Mouse (Mus musculus): ENCODE data around the gene Lrpprc. TPM values are rescaled to one million over a fixed set of nuclear protein-coding genes. Genes with fewer than 3 reads are reported as not detected.
A peak's percentile ranks its signal among the peaks of the same experiment; 100 is the strongest.

Lrpprc gene
- polyA plus RNA-seq, 1 experiment from 2014 or later: 51.4 TPM

DNA sequence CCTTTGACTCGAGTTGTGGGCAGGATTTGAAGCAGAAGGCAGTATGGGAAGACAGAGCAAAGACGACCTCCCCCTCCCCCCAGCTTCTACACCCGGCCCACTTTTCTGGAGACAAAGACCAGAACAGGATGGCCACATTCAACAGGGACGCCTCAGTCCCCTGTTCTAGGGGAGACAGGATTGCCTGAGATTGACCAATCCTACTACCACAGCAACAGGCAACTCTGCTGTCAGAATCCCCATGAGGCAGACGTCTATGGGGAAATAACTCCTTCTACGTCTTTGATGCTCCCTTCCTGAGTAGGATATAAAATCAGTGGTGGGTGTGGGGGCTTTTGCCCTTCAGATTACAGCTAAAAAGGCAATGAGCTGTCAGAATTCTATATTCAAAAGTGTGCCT, 106.3 kb downstream of the Lrpprc start:
- no peak overlapping the region for H3K9ac ChIP-seq (replicated peaks; ENCODE audit: low read depth, low read length)
- WGBS: 42% methylated on average over 6 of the region's 6 CpGs
- H3K4me3 ChIP-seq (ENCODE audit: low read depth, low read length): no peak overlapping the region
- no peak overlapping the region for H3K27ac ChIP-seq (ENCODE audit: low read length)
- H3K4me2 ChIP-seq (replicated peaks; ENCODE audit: low read depth, low read length): no peak overlapping the region
- ATAC-seq (ENCODE audit: insufficient number of reproducible peaks, insufficient read depth, low FRiP score, low read depth): no peak
- no peaks in the 10 kb centered on the region for H3K27me3 ChIP-seq (ENCODE audit: control insufficient read depth, insufficient read depth, low read length)
- no peaks in the 10 kb centered on the region for H3K36me3 ChIP-seq (ENCODE audit: control insufficient read depth, insufficient read depth, low read length)
- no peaks in the 10 kb centered on the region for H3K4me1 ChIP-seq (ENCODE audit: control insufficient read depth, insufficient read depth, low read length)
- no peaks in the 10 kb centered on the region for H3K9me3 ChIP-seq (ENCODE audit: control insufficient read depth, low read depth, low read length)

DNA sequence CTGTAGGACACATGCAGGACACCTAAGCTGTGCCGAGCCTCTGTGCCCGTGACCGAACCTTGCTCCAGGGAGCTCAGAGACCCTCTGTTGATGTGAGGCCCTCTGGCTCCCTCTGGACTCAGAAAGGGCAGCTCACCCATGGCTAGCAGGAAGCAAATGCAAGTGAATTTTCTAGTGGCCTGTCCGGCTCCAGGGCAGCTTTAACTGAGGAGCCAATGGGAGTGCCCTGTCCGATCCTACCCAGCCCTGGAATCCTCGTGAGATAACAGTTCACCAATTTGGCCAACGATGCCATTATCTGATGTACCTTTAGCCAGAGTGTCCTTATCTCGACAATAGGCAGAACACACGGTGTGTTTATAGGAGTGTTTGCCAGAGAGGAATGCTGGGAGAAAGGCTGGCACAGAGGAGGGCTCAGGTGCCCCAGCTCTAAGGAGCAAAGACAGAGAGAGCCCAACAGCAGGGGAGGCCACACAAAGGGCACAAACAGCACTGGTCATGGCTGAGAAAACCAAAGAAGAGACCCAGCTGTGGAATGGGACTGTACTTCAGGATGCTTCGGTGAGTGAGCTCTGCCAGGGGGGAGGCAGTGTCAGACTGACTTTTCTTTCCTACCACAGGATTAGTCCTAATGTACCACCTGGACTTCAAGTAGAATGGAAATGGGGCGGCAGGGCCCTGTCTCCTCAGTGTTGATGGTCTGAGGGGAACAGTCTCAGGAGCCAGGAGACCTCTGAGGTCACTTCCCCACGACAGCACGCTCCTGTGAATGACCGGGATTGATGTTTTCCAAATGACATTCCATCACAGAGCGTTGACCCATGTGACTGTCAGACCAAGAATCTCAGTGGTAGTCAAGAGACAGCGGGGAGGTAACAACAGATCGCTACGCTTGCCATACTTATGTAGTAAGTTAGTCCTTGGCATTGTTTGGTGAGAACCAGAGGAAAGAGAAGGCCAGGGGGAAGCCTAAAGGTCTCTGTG, 107.6 kb downstream of the Lrpprc start, which contains the start of gene Abcg5:
Gene Abcg5 (minus strand): TSS at position 278 of the 984 bp plus-strand sequence.
- WGBS: 69% methylated on average over 18 of the region's 18 CpGs
- Histone ChIP-seq H3K9ac (replicated peaks; ENCODE audit: low read depth, low read length) (no peak within 1 kb of the TSS), H3K4me1 (ENCODE audit: control insufficient read depth, insufficient read depth, low read length) (no peaks in the 10 kb centered on the region), H3K27me3 (ENCODE audit: control insufficient read depth, insufficient read depth, low read length) (no peaks in the 10 kb centered on the region), H3K36me3 (ENCODE audit: control insufficient read depth, insufficient read depth, low read length) (no peaks in the 10 kb centered on the region), H3K4me3 (ENCODE audit: low read depth, low read length) (no peak within 1 kb of the TSS), H3K4me2 (replicated peaks; ENCODE audit: low read depth, low read length) (no peak within 1 kb of the TSS), H3K9me3 (ENCODE audit: control insufficient read depth, low read depth, low read length) (no peaks in the 10 kb centered on the region), H3K27ac (ENCODE audit: low read length) (no peak within 1 kb of the TSS)
- no peak for ATAC-seq (ENCODE audit: insufficient number of reproducible peaks, insufficient read depth, low FRiP score, low read depth)

DNA sequence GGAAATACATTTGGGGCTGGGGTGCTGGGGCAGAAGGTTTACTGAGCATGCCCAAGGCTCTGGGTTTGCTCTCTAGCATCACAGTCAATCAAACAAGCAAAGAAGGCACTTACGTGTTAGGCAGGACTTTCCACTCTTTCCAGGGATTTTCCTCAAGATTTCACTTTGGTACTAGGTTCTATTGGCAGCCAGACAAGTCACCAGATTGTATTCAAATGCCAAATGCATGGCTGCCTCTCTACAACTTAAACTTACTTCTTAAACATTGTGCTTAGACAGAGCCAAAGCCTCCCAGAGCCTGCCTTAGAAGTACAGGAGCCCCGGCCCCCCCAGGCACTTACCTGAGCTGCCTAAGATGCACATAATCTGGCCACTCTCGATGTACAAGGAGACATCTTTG, 108.9 kb downstream of the Lrpprc start:
- 75% methylated on average over 3 of the region's 3 CpGs for WGBS
- no peak overlapping the region for H3K9ac ChIP-seq (replicated peaks; ENCODE audit: low read depth, low read length)
- no peaks in the 10 kb centered on the region for H3K4me1 ChIP-seq (ENCODE audit: control insufficient read depth, insufficient read depth, low read length)
- no peak overlapping the region for H3K27ac ChIP-seq (ENCODE audit: low read length)
- no peaks in the 10 kb centered on the region for H3K36me3 ChIP-seq (ENCODE audit: control insufficient read depth, insufficient read depth, low read length)
- H3K4me3 ChIP-seq (ENCODE audit: low read depth, low read length): no peak overlapping the region
- H3K9me3 ChIP-seq (ENCODE audit: control insufficient read depth, low read depth, low read length): no peaks in the 10 kb centered on the region
- no peak for ATAC-seq (ENCODE audit: insufficient number of reproducible peaks, insufficient read depth, low FRiP score, low read depth)
- no peaks in the 10 kb centered on the region for H3K27me3 ChIP-seq (ENCODE audit: control insufficient read depth, insufficient read depth, low read length)
- H3K4me2 ChIP-seq (replicated peaks; ENCODE audit: low read depth, low read length): no peak overlapping the region

DNA sequence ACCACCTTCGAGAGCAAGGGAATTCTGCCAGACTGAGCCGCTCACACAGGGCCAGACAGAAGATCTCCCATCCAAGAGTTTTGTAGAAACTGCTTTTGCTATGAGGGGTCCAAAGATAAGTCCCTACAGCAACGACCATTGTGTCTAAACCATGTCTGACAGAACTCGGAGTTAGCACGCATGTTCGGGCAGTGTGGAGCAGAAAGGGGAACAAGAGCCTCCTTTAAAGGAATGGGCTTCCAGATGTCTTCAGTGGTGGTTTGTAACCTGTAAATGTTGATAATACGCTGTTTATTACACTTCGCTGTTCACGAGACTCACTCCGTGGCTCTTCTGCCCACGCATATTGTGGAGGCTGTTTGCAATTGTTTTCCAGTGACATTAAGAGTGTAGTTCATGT, 113.0 kb downstream of the Lrpprc start:
- H3K27me3 ChIP-seq (ENCODE audit: control insufficient read depth, insufficient read depth, low read length): no peaks in the 10 kb centered on the region
- H3K4me2 ChIP-seq (replicated peaks; ENCODE audit: low read depth, low read length): no peak overlapping the region
- no peak for ATAC-seq (ENCODE audit: insufficient number of reproducible peaks, insufficient read depth, low FRiP score, low read depth)
- WGBS: 85% methylated on average over 11 of the region's 11 CpGs
- H3K4me3 ChIP-seq (ENCODE audit: low read depth, low read length): no peak overlapping the region
- no peaks in the 10 kb centered on the region for H3K9me3 ChIP-seq (ENCODE audit: control insufficient read depth, low read depth, low read length)
- no peak overlapping the region for H3K27ac ChIP-seq (ENCODE audit: low read length)
- H3K9ac ChIP-seq (replicated peaks; ENCODE audit: low read depth, low read length): no peak overlapping the region
- H3K36me3 ChIP-seq (ENCODE audit: control insufficient read depth, insufficient read depth, low read length): no peaks in the 10 kb centered on the region
- 0 out of 2 replicates have a peak, but pooled peaks cover 3% of the 10 kb centered on the region for H3K4me1 ChIP-seq (ENCODE audit: control insufficient read depth, insufficient read depth, low read length)

DNA sequence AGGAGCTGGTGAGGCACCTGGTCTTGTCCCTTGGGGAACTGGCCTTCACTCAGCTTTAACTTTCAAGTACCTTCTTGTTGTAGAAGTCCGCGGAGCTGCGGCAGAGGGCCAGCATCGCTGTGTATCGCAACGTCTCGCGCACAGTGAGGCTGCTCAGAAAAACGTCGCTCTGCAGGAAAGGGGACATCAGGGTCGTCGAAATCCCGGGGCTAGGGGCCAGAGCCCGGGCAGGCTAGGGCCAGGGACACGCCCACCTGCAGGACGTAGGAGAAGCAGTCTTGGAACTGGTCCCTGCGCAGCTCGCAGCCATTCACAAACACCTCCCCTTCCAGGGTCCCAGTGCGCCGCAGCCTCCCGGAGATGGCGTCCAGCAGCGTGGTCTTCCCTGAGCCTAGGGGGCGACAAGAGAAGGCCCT, 114.6 kb downstream of the Lrpprc start, which contains the start of gene Abcg8:
Gene Abcg8 (plus strand): TSS at position 352 of the 416 bp plus-strand sequence.
- peak; percentile 44; the same call in 1 of the 2 replicates for ATAC-seq (ENCODE audit: insufficient number of reproducible peaks, insufficient read depth, low FRiP score, low read depth)

DNA sequence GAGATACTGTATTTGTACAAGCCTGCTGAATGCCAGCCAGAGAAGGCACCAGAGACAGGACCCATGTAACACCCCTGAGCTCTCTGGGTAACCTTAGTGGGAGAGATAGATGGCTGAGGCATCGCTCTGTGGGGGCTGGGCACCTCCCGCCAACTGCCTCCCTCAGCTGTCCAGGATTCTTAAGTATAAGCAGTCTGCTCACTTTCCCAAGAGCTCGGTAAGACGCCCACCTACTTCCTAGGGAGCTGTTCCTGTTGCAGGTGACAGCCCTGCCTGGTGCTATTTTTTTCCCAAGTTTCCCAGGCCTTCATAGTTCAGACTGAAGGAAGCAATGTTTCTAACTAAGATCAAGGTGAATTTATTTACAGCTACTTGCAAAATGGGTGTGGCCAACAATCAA, 115.4 kb downstream of the Lrpprc start:
- 53% methylated on average over 4 of the region's 4 CpGs for WGBS
- Histone ChIP-seq H3K9me3 (ENCODE audit: control insufficient read depth, low read depth, low read length) (no peaks in the 10 kb centered on the region), H3K4me2 (replicated peaks; ENCODE audit: low read depth, low read length) (no peak overlapping the region), H3K4me1 (ENCODE audit: control insufficient read depth, insufficient read depth, low read length) (0 out of 2 replicates have a peak, but pooled peaks cover 3% of the 10 kb centered on the region), H3K9ac (replicated peaks; ENCODE audit: low read depth, low read length) (no peak overlapping the region), H3K4me3 (ENCODE audit: low read depth, low read length) (no peak overlapping the region), H3K27ac (ENCODE audit: low read length) (no peak overlapping the region), H3K36me3 (ENCODE audit: control insufficient read depth, insufficient read depth, low read length) (no peaks in the 10 kb centered on the region), H3K27me3 (ENCODE audit: control insufficient read depth, insufficient read depth, low read length) (no peaks in the 10 kb centered on the region)
- ATAC-seq (ENCODE audit: insufficient number of reproducible peaks, insufficient read depth, low FRiP score, low read depth): no peak

More for the DNA sequence above, 114.6 kb downstream of the Lrpprc start, which contains the start of gene Abcg8:
- no peaks in the 10 kb centered on the region for H3K36me3 ChIP-seq (ENCODE audit: control insufficient read depth, insufficient read depth, low read length)
- H3K4me2 ChIP-seq (replicated peaks; ENCODE audit: low read depth, low read length): peak within 1 kb of the TSS; percentile 82
- H3K27ac ChIP-seq (ENCODE audit: low read length): no peak within 1 kb of the TSS
- H3K9me3 ChIP-seq (ENCODE audit: control insufficient read depth, low read depth, low read length): no peaks in the 10 kb centered on the region
- H3K27me3 ChIP-seq (ENCODE audit: control insufficient read depth, insufficient read depth, low read length): no peaks in the 10 kb centered on the region
- no peak within 1 kb of the TSS for H3K9ac ChIP-seq (replicated peaks; ENCODE audit: low read depth, low read length)
- WGBS: 3% methylated on average over 24 of the region's 24 CpGs
- H3K4me3 ChIP-seq (ENCODE audit: low read depth, low read length): peak within 1 kb of the TSS; percentile 36
- H3K4me1 ChIP-seq (ENCODE audit: control insufficient read depth, insufficient read depth, low read length): 0 out of 2 replicates have a peak, but pooled peaks cover 3% of the 10 kb centered on the region

DNA sequence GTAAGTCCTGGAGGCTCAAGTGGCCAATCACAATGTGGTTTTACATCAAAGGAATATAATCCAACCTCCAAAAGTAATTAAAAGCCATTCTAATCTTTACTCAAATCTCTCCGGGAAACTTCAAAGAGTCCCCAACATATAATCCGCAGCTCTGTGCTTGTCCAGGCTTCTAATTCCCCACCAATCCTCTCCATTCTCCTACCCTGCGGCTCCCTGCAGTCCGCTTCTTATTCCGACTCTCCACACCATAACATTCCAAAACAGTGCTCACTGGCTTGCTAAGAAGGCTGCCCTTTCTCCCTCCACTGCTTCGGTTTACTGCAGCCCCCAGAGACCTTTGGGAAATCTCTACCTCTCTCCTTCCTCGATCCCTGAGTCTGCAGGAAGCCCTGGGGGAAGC, 116.5 kb downstream of the Lrpprc start:
- Histone ChIP-seq H3K9ac (replicated peaks; ENCODE audit: low read depth, low read length) (no peak overlapping the region), H3K36me3 (ENCODE audit: control insufficient read depth, insufficient read depth, low read length) (no peaks in the 10 kb centered on the region), H3K27ac (ENCODE audit: low read length) (no peak overlapping the region), H3K4me2 (replicated peaks; ENCODE audit: low read depth, low read length) (no peak overlapping the region), H3K27me3 (ENCODE audit: control insufficient read depth, insufficient read depth, low read length) (no peaks in the 10 kb centered on the region), H3K4me1 (ENCODE audit: control insufficient read depth, insufficient read depth, low read length) (0 out of 2 replicates have a peak, but pooled peaks cover 3% of the 10 kb centered on the region), H3K9me3 (ENCODE audit: control insufficient read depth, low read depth, low read length) (no peaks in the 10 kb centered on the region), H3K4me3 (ENCODE audit: low read depth, low read length) (no peak overlapping the region)
- 50% methylated on average over 7 of the region's 7 CpGs for WGBS
- no peak for ATAC-seq (ENCODE audit: insufficient number of reproducible peaks, insufficient read depth, low FRiP score, low read depth)

DNA sequence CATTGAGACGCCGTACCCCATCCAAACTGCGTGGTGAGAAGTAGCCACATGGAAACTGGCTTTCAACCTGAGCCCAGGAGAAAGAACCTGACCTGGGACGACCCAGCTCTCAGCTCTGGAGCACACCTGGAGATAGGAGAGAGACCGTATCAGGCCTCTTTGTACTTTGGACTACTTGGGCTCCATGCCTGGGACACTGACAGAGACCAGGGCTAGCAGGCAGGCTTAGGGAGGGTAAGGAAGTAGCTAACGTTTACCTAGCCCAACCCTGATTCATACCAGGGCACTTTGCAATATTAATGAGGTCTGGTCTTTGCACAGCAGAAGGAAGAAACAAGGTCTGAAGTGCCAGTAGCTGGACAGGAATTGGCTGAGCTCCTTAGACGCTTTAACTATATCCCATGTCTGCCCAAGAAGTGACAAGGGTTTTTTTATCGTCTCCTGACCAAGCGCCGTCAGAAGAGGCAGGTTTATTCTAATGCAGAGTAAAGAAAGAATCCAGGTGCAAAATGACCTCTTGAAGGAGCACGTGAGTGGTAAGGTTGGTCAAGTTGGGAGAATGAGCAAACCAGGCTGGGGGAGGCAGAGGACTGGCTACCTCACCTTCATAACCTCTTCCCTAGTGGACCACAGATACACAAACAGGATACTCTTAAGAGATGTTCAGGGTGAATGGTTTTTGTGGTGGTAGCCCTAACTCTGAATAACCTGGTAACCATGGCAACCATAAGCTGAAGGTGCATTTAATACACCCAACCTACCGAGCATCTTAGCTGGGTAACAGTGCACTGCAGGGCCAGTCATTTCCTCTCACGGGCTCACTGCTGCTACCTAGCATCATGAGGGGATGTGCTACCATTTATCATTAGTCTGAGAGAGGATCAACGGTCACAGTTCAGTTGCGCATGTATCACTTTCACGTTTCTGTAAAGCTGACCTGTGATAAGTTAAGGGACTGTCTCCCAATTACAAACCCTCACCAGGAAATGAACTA, 117.9 kb downstream of the Lrpprc start:
- no peaks in the 10 kb centered on the region for H3K9me3 ChIP-seq (ENCODE audit: control insufficient read depth, low read depth, low read length)
- H3K27ac ChIP-seq (ENCODE audit: low read length): no peak overlapping the region
- no peaks in the 10 kb centered on the region for H3K36me3 ChIP-seq (ENCODE audit: control insufficient read depth, insufficient read depth, low read length)
- H3K4me2 ChIP-seq (replicated peaks; ENCODE audit: low read depth, low read length): no peak overlapping the region
- 57% methylated on average over 16 of the region's 16 CpGs for WGBS
- H3K4me3 ChIP-seq (ENCODE audit: low read depth, low read length): no peak overlapping the region
- H3K9ac ChIP-seq (replicated peaks; ENCODE audit: low read depth, low read length): no peak overlapping the region
- H3K4me1 ChIP-seq (ENCODE audit: control insufficient read depth, insufficient read depth, low read length): 0 out of 2 replicates have a peak, but pooled peaks cover 3% of the 10 kb centered on the region
- peak; percentile 80 for ATAC-seq (ENCODE audit: insufficient number of reproducible peaks, insufficient read depth, low FRiP score, low read depth)
- H3K27me3 ChIP-seq (ENCODE audit: control insufficient read depth, insufficient read depth, low read length): no peaks in the 10 kb centered on the region
